ENCODE assay signal across 19 mouse cellular contexts in the genomic region with DNA sequence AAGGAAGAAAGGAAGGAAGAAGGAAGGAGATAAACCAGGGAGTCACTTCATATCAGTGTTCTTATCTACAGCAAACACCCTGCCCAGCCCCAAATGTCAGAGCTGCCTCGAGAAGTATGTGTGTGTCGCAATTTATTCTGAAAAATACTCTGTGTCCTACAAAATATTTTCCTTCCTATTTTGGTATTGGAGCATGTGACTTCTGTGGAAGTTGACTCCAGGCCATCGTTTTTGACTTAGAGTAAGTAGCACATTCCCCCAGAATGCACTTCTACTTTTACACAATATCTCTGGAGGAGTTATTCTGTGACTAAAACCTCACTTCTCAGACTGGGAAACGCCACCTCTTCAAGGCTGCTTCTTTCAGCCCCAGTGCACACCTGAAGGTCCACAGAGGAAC.
DNase-seq lines count a peak whose midpoint lies in the region; TF ChIP-seq lines count a peak whose summit lies in the region.
"Had no signal": no experiment of that assay in that cellular context is flagged by ENCODE, and none has a peak within 500 bp of the region (broad histone marks: within the 10 kb centered on the region; RNA-seq: fewer than 3 reads in every experiment).

No protein-coding gene starts in this region.

- no peak for DNase-seq in gastrocnemius, adult 2 months
- no peak for DNase-seq in gastrocnemius, postnatal 14 days
- peak; percentile 47 for DNase-seq in liver, adult 2 months (ENCODE audit: extremely low read depth, low read depth, low spot score)
- DNase-seq in liver (no peak), MN1 (ENCODE audit: low spot score) (no peak)
- peak; percentile 79 for DNase-seq in lung, postnatal 36 days
- no peak for DNase-seq in left cerebral cortex, adult 18-20 months (ENCODE audit: low spot score in 2 of 2)
- DNase-seq: cerebellum, adult 18-20 months; kidney, postnatal 4 days; liver, embryonic 13.5 days had no signal

- intact Hi-C loops in gastrocnemius, adult 2 months (cut with DNase I), result no loop called here
- intact Hi-C loops in gastrocnemius, postnatal 14 days (cut with DNase I; ENCODE audit: low total_unique reads), result loop anchor here (10.0 kb wide), 1 partner anchor 606 kb away; no protein-coding TSS in a partner anchor

- TF ChIP-seq CTCF in gastrocnemius, adult 2 months (IDR thresholded peaks at IDR 0.05), result no peak
- TF ChIP-seq CTCF in liver, adult 2 months (IDR thresholded peaks at IDR 0.05; ENCODE audit: low read depth, low read length), result no peak
- TF ChIP-seq CTCF in bone marrow macrophage, adult 2 months (IDR thresholded peaks at IDR 0.05; ENCODE audit: low read depth, low read length), result no peak

- no peak overlapping the region for H3K9ac ChIP-seq in liver, adult 2 months (ENCODE audit: low read depth, low read length)
- H3K9ac ChIP-seq: embryonic facial prominence, embryonic 15.5 days; forebrain, embryonic 12.5 days; heart, embryonic 15.5 days; hindbrain, embryonic 12.5 days; intestine, embryonic 15.5 days; liver, embryonic 13.5 days; neural tube, embryonic 15.5 days had no signal

- no peaks in the 10 kb centered on the region for H3K27me3 ChIP-seq in liver, adult 2 months (ENCODE audit: control insufficient read depth, insufficient read depth, low read length)
- H3K27me3 ChIP-seq: embryonic facial prominence, embryonic 15.5 days; hindbrain, embryonic 12.5 days; intestine, embryonic 15.5 days; liver, embryonic 13.5 days; neural tube, embryonic 15.5 days had no signal

- no peaks in the 10 kb centered on the region for H3K79me2 ChIP-seq in liver, adult 2 months (ENCODE audit: control insufficient read depth, insufficient read depth, low read length)

- no peak overlapping the region for H3K4me3 ChIP-seq in gastrocnemius, adult 2 months
- H3K4me3 ChIP-seq in liver, adult 2 months (ENCODE audit: insufficient read depth, low read depth, low read length), result no peak overlapping the region
- H3K4me3 ChIP-seq in bone marrow macrophage, adult 2 months (ENCODE audit: insufficient read depth, low read length), result no peak overlapping the region
- H3K4me3 ChIP-seq: embryonic facial prominence, embryonic 15.5 days; forebrain, embryonic 12.5 days; heart, embryonic 15.5 days; hindbrain, embryonic 12.5 days; intestine, embryonic 15.5 days; liver, embryonic 13.5 days; midbrain, embryonic 10.5 days; neural tube, embryonic 15.5 days had no signal

- H3K27ac ChIP-seq in gastrocnemius, adult 2 months, result peak overlapping the region; percentile 81
- H3K27ac ChIP-seq in liver, adult 2 months (replicated peaks; ENCODE audit: insufficient read depth, low read depth, low read length), result peak overlapping the region; percentile 38
- H3K27ac ChIP-seq in bone marrow macrophage, adult 2 months (ENCODE audit: insufficient read depth, low read depth, low read length), result peak overlapping the region; percentile 82
- H3K27ac ChIP-seq: embryonic facial prominence, embryonic 15.5 days; forebrain, embryonic 12.5 days; heart, embryonic 15.5 days; hindbrain, embryonic 12.5 days; intestine, embryonic 15.5 days; liver, embryonic 13.5 days; midbrain, embryonic 10.5 days; neural tube, embryonic 15.5 days had no signal

- no peak for TF ChIP-seq POLR2A in liver, adult 2 months (IDR thresholded peaks at IDR 0.05; ENCODE audit: extremely low read depth, insufficient read depth, low read length)
- no peak for TF ChIP-seq POLR2A in bone marrow macrophage, adult 2 months (IDR thresholded peaks at IDR 0.05; ENCODE audit: borderline replicate concordance, low read depth, low read length)

- no peaks in the 10 kb centered on the region for H3K36me3 ChIP-seq in liver, adult 2 months (ENCODE audit: control insufficient read depth, insufficient read depth, low read length)
- H3K36me3 ChIP-seq: embryonic facial prominence, embryonic 15.5 days; forebrain, embryonic 12.5 days; G1E; heart, embryonic 15.5 days; hindbrain, embryonic 12.5 days; intestine, embryonic 15.5 days; liver, embryonic 13.5 days; midbrain, embryonic 10.5 days; neural tube, embryonic 15.5 days had no signal

- WGBS in liver, adult 2 months, result 39% methylated on average over 4 of the region's 4 CpGs

- no peaks in the 10 kb centered on the region for H3K4me1 ChIP-seq in liver, adult 2 months (ENCODE audit: control insufficient read depth, insufficient read depth, low read length)
- peaks cover 39% of the 10 kb centered on the region for H3K4me1 ChIP-seq in bone marrow macrophage, adult 2 months (ENCODE audit: control insufficient read depth, insufficient read depth, low read length)
- H3K4me1 ChIP-seq: heart, embryonic 15.5 days had no signal

Comparison
In these comparisons a context has a peak if more than half of its experiments do, and no peak if none do; other contexts are left out.
1. DNase-seq: peak in liver, adult 2 months (single experiment) and lung, postnatal 36 days (single experiment); none in gastrocnemius, adult 2 months (single experiment), gastrocnemius, postnatal 14 days (single experiment), liver (single experiment), left cerebral cortex, adult 18-20 months (0 of 2) and MN1 (single experiment).
2. Peak in every context shown above with its lines, with median percentiles within 50 percentile points of each other: H3K27ac ChIP-seq.